Mouse (Mus musculus) megakaryocyte progenitor cell, adult 5-6 weeks (primary cell): ENCODE data around the gene Cdyl. TPM values are rescaled to one million over a fixed set of nuclear protein-coding genes. Genes with fewer than 3 reads are reported as not detected.

Experiments
- ATAC-seq: replicated peaks from 2 replicates; pipeline ENCODE4 v1.8.0; 2016; ENCODE audit warnings: mild to moderate bottlenecking, moderate TSS enrichment, inconsistent platforms; ENCODE audit not compliant: poor library complexity
- total RNA-seq, 2 experiments: library from RNA; stranded (forward) in 1 of 2; stranded (reverse) in 1 of 2; fragments of 157-497, 149-512 nt in 1 of 2; fragments of 200-1000 nt in 1 of 2; gene quantifications; 2 replicates each; pipeline versions ENCODE4 v1.2.3 to v1.2.4; 2015 to 2017

Cdyl gene
- total RNA-seq, 2 experiments from 2014 or later: 12.3 to 13.5 TPM

GRCm38 (mm10) chr13:35905378-35905777 is 245.7 kb downstream of the Cdyl start:
- no peak for ATAC-seq

GRCm38 (mm10) chr13:35905879-35906481 is 246.3 kb downstream of the Cdyl start, which contains the start of gene Rpp40:
Rpp40 (minus strand) TSS chr13:35906359.
- ATAC-seq: peak; percentile 99

- ATAC-seq: no peak
These were observed 251.8 kb downstream of the Cdyl start for GRCm38 (mm10) chr13:35911476-35911875.

Other genes with a start within 250 kb of the Cdyl start
- 37.2 and 51.3 TPM in 2 replicates for gene Rpp40, start 246.5 kb downstream of the Cdyl start, total RNA-seq (2015)
- 16.8 and 18.3 TPM in 2 replicates for gene Rpp40, start 246.5 kb downstream of the Cdyl start, total RNA-seq (2017)